Mouse (Mus musculus): ENCODE results near the gene Mrpl35. TPM values are rescaled to one million over a fixed set of nuclear protein-coding genes. Genes with fewer than 3 reads are reported as not detected.

Gene Mrpl35
- 25.1 TPM for total RNA-seq (2023)

DNA sequence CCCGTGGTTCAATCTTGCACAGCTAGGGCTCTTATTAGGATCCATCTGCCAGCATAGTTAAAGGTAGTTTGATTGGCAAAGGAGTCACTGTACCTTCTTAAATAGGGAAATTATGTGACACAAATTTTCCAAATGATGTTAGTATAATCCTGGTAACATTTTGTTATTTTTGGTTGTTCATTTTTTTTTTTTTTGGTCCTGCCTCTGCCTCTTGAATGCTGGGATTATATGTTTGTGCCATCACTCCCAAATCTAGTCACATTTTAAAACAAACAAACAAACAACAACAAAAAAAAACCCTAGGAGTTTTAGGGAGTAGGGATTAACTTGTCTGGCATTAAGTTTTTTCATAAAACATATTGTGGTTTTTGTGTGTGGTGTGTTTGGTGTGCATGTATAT lies at the start of gene Mrpl35:
Mrpl35 (minus strand) TSS at position 101 of the 400 bp plus-strand sequence.

DNA sequence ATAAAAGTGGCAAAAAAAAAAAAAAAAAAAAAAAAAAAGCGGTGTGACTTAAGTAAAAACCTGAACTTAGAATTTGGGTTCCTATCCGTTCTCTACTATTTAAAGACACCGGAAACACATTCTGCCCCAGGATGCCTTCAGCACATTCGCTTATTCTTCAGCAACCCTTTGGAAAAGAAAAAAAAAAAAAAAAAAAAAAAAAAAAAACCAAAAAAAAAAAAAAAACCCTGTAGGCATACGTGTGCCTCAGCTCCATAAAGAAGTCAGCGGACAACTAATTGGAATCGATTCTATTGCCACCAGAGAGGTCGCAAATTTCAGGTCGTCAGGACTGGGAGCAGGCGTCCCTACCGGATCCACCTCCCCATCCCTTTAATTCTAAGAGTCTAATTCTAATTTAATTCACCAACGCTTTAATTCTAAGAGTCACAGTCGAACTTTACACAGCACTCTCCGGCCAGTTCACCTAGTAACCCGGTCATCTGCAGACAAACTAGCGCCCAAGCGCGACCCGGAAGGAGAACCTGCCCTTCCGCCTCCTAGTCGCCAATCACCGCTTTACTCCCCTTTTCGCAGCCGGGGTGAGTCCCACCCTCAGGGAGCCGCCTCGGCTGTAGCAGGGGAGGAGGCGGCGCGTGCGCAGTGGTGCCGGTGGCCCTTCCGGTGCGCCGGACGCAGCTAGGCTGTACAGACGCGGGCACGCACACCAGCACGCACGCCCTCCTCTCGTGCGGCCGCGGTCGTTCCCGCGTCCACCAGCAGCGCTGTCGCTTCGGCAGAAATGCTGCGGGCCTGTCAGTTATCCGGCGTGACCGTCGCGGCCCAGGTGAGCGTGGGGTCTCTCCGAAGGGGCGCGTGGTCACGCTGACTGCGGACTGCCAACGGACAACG lies 4.2 kb upstream of the Mrpl35 start, which contains the start of gene Immt:
Immt (plus strand) TSS at position 642 of the 891 bp plus-strand sequence.

Other genes with a start within 250 kb of the Mrpl35 start
- 162 TPM for gene Kdm3a, start 194.0 kb downstream of the Mrpl35 start, total RNA-seq (2023)
- gene Reep1, start 119.4 kb downstream of the Mrpl35 start, total RNA-seq (2023), result 0.58 TPM
- gene Immt, start 4.4 kb upstream of the Mrpl35 start, total RNA-seq (2023), result 93.8 TPM
- gene Ptcd3, start 81.8 kb upstream of the Mrpl35 start, total RNA-seq (2023), result 88.5 TPM
- gene Polr1a, start 82.1 kb upstream of the Mrpl35 start, total RNA-seq (2023), result 62.1 TPM